8 mouse cellular contexts compared by ENCODE assay signal in genomic region chr16:85800691-85801090, GRCm38 (mm10). TPM values are rescaled to one million over a fixed set of nuclear protein-coding genes. Genes with fewer than 3 reads are reported as not detected.
DNase-seq lines count a peak whose midpoint lies in the region; ATAC-seq and TF ChIP-seq lines count a peak whose summit lies in the region.

No protein-coding gene starts in this region.

- H3K9me3 ChIP-seq in hindbrain, postnatal 0 days (ENCODE audit: low read length): no peaks in the 10 kb centered on the region

- ATAC-seq in hindbrain, postnatal 0 days: peak; percentile 84
- ATAC-seq in activated CD4-positive, CD25-positive, alpha-beta regulatory T cell, adult 4 months: no peak

- peak overlapping the region; percentile 100 for H3K4me2 ChIP-seq in hindbrain, postnatal 0 days (ENCODE audit: low read depth, low read length)

- peaks cover 16% of the 10 kb centered on the region for H3K36me3 ChIP-seq in hindbrain, postnatal 0 days (ENCODE audit: insufficient read depth, low read length)

- H3K4me1 ChIP-seq in hindbrain, postnatal 0 days (ENCODE audit: insufficient read depth, low read length): 0 out of 2 replicates have a peak, but pooled peaks cover 8% of the 10 kb centered on the region

- peak overlapping the region; percentile 76 for H3K4me3 ChIP-seq in hindbrain, postnatal 0 days (ENCODE audit: low read length)

- peak; percentile 92 for DNase-seq in adrenal gland, postnatal 10 days
- DNase-seq in embryo, embryonic 11.5 days (ENCODE audit: low read depth, low spot score): peak; percentile 69
- peak; percentile 93 for DNase-seq in gastrocnemius, postnatal 25 days
- DNase-seq in hindbrain, postnatal 0 days (ENCODE audit: low spot score): peak; percentile 90
- peak; percentile 69 to 73 for DNase-seq in left cerebral cortex, adult 18-20 months (ENCODE audit: low spot score in 2 of 2)
- peak; percentile 87 for DNase-seq in lung, postnatal 14 days
- peak; percentile 86 for DNase-seq in right cerebral cortex, adult 18-20 months

- TF ChIP-seq CTCF in hindbrain, postnatal 0 days (IDR thresholded peaks at IDR 0.05; ENCODE audit: low read depth): no peak

- H3K27ac ChIP-seq in hindbrain, postnatal 0 days: peak overlapping the region; percentile 83

- H3K9ac ChIP-seq in hindbrain, postnatal 0 days (replicated peaks; ENCODE audit: low read length): peak overlapping the region; percentile 65

- WGBS in hindbrain, postnatal 0 days: 3% methylated on average over 8 of the region's 8 CpGs

- H3K27me3 ChIP-seq in hindbrain, postnatal 0 days (ENCODE audit: insufficient read depth, low read length): no peaks in the 10 kb centered on the region

RNA-seq across cellular contexts. Expression of gene Adamts1, which starts 2.2 kb away (rescaled TPM):
- total RNA-seq in adrenal gland, postnatal 10 days (2021): 10 to 100 TPM; 17.9 to 47.6 TPM
- 10 to 100 TPM; 25.1 to 25.2 TPM for total RNA-seq in gastrocnemius, postnatal 25 days (2021)
- 20.7 and 38.0 TPM in 2 replicates for total RNA-seq in hindbrain, postnatal 0 days (2014; rRNA removed)
- polyA plus RNA-seq in hindbrain, postnatal 0 days (2015; fragmentation: Nextera tagmentation; extraction: Ambion mirVana): 9.8 and 10.3 TPM in 2 replicates
- 10 to 100 TPM in 1 of 2 experiments, 1 to 10 TPM in 1; 9.2 to 10.0 TPM for total RNA-seq in left cerebral cortex, adult 18-20 months (2021)
- polyA plus RNA-seq in activated CD4-positive, CD25-positive, alpha-beta regulatory T cell, adult 4 months (2017; shearing (Covaris generic)): not detected
